Mouse (Mus musculus) C2C12 (cell line): ENCODE measurements at regions not wholly inside any gene's neighbourhood (a gene's known extent, or its start where the extent isn't known, plus 50 kb on each side); places are given as distances from the start of the nearest gene placed in this dataset.

Experiments used
- CEBPB ChIP-seq: IDR thresholded peaks from one replicate; pipeline ENCODE4 v1.6.1; 2011; ENCODE audit warnings: low read depth, mild to moderate bottlenecking, control low read depth, moderate library complexity
- CTCF ChIP-seq: IDR thresholded peaks from one replicate; pipeline ENCODE4 v1.5.1; 2011; ENCODE audit not compliant: control insufficient read depth, insufficient read depth, insufficient read length
- MAX ChIP-seq: IDR thresholded peaks from one replicate; pipeline ENCODE4 v1.6.1; 2011; ENCODE audit warnings: mild to moderate bottlenecking, control low read depth
- MYOD1 ChIP-seq: IDR thresholded peaks from one replicate; pipeline ENCODE4 v1.6.1; 2011; ENCODE audit warnings: low read depth; ENCODE audit not compliant: control insufficient read depth, insufficient read length
- MYOG ChIP-seq: IDR thresholded peaks from one replicate; pipeline ENCODE4 v1.6.1; 2011; ENCODE audit not compliant: control insufficient read depth, insufficient read length; ENCODE audit errors: extremely low read depth
- USF1 ChIP-seq: IDR thresholded peaks from one replicate; pipeline ENCODE4 v1.6.1; 2011; ENCODE audit warnings: low read depth, mild to moderate bottlenecking, control low read depth, moderate library complexity

DNA sequence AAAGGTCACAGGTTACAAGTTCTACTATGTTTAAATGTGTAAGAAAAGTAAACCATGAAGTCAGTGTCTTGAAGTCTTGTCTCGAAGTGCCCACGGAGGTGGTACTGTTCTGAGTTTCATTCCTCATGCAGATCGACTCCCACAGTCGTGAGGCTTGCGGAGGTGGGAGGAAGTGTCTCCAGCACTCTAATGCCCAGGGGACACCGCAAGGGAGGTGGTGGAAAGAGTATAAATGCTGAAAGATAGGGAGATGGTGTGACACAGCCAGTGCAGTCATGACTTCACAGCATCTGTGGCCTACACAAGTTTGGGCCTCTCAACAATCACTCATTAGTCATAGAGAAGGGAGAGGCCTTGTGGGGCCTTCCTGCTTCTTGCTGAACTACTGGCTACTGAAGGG lies 112.8 kb upstream of the Adra1d start:
- TF ChIP-seq CTCF: no peak
- TF ChIP-seq MYOG: no peak
- TF ChIP-seq MAX: no peak
- no peak for TF ChIP-seq USF1
- TF ChIP-seq CEBPB: no peak
- TF ChIP-seq MYOD1: no peak
